Mouse (Mus musculus): ENCODE results near the gene Prkn. TPM values are rescaled to one million over a fixed set of nuclear protein-coding genes. Genes with fewer than 3 reads are reported as not detected.

The Prkn gene
- polyA plus RNA-seq, 1 experiment from 2014 or later, result 3.0 TPM

DNA sequence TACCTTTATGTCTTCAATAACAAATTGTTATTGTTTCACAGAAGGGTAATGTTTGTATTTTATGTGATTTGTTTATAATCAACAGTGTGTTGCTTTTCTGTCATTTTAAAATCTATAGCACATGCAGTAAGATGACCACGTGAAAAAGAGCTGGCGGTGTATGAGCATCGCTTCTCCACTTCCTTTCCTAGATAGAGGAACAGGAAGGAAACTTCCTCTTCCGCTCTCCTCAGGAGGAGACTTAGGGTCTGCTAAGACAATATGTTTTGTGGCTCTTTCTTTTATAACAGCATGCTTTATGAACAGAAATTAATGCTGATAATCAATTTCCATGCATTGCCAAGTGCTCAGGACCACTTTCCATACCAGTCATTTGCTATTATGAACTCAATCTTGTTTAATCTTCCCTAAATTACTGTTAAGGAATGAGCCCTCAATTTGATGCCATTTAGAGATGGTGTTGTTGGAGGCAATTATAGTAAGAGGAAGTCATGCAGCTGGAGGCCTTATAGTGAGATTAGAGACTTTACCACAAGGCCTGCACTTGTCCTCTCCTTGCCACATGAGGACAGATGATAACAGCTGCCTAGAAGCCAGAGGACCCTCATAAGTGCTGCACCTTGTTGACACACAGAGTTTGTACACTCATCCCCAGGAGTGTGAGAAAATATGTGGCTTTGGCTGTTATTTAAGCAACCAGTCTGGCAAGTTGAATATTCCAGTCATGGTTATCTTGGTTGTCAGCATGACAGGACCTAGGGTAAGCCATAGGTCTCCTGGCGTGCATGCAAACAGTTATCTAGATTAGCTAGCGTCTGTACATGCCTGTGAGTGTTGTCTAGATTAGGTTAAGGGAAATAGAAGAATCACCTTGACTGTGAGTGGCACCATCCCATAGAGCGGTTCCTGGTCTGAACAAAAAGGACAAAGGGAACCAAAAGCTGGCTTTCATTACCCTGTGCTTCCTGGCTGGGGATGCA lies 34.3 kb downstream of the Prkn start:
- 81% methylated on average over 7 of the region's 7 CpGs for WGBS
- ATAC-seq (ENCODE audit: insufficient number of reproducible peaks, insufficient read depth, low FRiP score, low read depth), result no peak
- no peak overlapping the region for H3K4me3 ChIP-seq (ENCODE audit: low read depth, low read length)
- no peaks in the 10 kb centered on the region for H3K9me3 ChIP-seq (ENCODE audit: control insufficient read depth, low read depth, low read length)
- no peak overlapping the region for H3K27ac ChIP-seq (ENCODE audit: low read length)
- no peak overlapping the region for H3K4me2 ChIP-seq (replicated peaks; ENCODE audit: low read depth, low read length)
- H3K9ac ChIP-seq (replicated peaks; ENCODE audit: low read depth, low read length), result no peak overlapping the region
- no peaks in the 10 kb centered on the region for H3K4me1 ChIP-seq (ENCODE audit: control insufficient read depth, insufficient read depth, low read length)
- no peaks in the 10 kb centered on the region for H3K36me3 ChIP-seq (ENCODE audit: control insufficient read depth, insufficient read depth, low read length)
- H3K27me3 ChIP-seq (ENCODE audit: control insufficient read depth, insufficient read depth, low read length), result no peaks in the 10 kb centered on the region

DNA sequence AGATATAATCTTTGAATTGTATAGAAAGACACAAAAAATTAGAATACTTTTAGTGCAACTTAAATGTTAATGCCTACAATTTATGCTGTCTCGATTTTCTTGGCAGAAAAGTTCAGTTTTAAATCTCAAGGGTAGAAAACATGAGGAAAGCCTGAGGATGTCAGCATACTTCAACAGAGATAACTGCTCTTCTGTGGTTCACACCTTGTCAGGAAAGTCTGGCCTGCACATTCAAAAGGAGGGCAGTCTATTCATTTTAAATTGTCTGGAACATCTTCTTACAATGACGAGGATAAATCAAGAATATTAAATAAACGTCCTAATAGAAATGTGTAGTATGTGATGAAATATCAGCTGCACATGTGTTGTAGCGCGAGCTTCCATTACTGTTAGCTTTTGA lies 38.8 kb downstream of the Prkn start:
- no peaks in the 10 kb centered on the region for H3K9me3 ChIP-seq (ENCODE audit: control insufficient read depth, low read depth, low read length)
- no peak for ATAC-seq (ENCODE audit: insufficient number of reproducible peaks, insufficient read depth, low FRiP score, low read depth)
- 73% methylated on average over 5 of the region's 5 CpGs for WGBS

DNA sequence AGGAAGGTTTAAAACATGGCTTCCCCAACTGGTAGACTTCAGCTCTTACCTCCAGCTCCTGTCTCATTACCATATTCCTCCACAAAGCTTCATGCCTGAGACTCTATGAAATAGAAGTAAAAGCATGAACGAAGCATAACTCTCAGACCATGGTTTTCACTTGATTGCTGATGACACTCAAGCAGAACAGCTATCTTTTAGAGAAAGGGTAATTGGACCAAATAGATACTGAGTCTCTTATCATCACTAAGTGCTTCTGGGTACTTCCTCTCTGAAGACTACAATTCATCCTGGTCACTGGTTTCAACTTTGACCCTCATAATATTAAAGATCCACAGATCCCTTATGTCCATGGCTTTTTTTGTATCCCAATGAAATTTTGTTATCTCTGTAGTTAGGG lies 42.1 kb downstream of the Prkn start:
- no peak overlapping the region for H3K9ac ChIP-seq (replicated peaks; ENCODE audit: low read depth, low read length)
- no peak overlapping the region for H3K4me3 ChIP-seq (ENCODE audit: low read depth, low read length)
- no peak overlapping the region for H3K4me2 ChIP-seq (replicated peaks; ENCODE audit: low read depth, low read length)
- no peaks in the 10 kb centered on the region for H3K9me3 ChIP-seq (ENCODE audit: control insufficient read depth, low read depth, low read length)
- ATAC-seq (ENCODE audit: insufficient number of reproducible peaks, insufficient read depth, low FRiP score, low read depth), result no peak
- no peak overlapping the region for H3K27ac ChIP-seq (ENCODE audit: low read length)
- H3K27me3 ChIP-seq (ENCODE audit: control insufficient read depth, insufficient read depth, low read length), result no peaks in the 10 kb centered on the region
- WGBS, result 93% methylated on average over 1 of the region's 1 CpGs
- H3K36me3 ChIP-seq (ENCODE audit: control insufficient read depth, insufficient read depth, low read length), result no peaks in the 10 kb centered on the region
- no peaks in the 10 kb centered on the region for H3K4me1 ChIP-seq (ENCODE audit: control insufficient read depth, insufficient read depth, low read length)

More for the DNA sequence above, 38.8 kb downstream of the Prkn start:
- Histone ChIP-seq H3K27me3 (ENCODE audit: control insufficient read depth, insufficient read depth, low read length) (no peaks in the 10 kb centered on the region), H3K4me1 (ENCODE audit: control insufficient read depth, insufficient read depth, low read length) (no peaks in the 10 kb centered on the region), H3K27ac (ENCODE audit: low read length) (no peak overlapping the region), H3K4me2 (replicated peaks; ENCODE audit: low read depth, low read length) (no peak overlapping the region), H3K4me3 (ENCODE audit: low read depth, low read length) (no peak overlapping the region), H3K9ac (replicated peaks; ENCODE audit: low read depth, low read length) (no peak overlapping the region), H3K36me3 (ENCODE audit: control insufficient read depth, insufficient read depth, low read length) (no peaks in the 10 kb centered on the region)

DNA sequence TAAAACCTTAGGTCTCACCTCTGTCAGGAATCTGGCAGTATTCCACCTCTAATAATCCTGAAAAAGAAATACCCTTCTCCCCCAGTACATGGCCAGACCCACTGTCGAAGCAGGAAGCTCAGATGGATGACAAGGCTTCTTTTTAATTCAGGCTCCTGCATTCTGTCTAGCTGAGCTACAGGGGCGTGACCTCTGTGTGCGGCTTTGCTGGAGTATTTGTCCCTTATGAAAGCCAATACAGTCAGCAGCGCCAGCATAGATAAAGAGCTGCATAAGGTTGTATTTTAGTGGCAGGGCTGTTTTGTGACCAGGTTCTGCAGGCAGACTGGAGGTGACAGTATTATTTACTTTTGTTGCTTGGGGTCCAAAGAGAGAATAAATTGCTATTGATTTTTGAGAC lies 47.7 kb downstream of the Prkn start:
- Histone ChIP-seq H3K36me3 (ENCODE audit: control insufficient read depth, insufficient read depth, low read length) (no peaks in the 10 kb centered on the region), H3K9me3 (ENCODE audit: control insufficient read depth, low read depth, low read length) (no peaks in the 10 kb centered on the region), H3K4me2 (replicated peaks; ENCODE audit: low read depth, low read length) (no peak overlapping the region), H3K27ac (ENCODE audit: low read length) (no peak overlapping the region), H3K4me3 (ENCODE audit: low read depth, low read length) (no peak overlapping the region), H3K9ac (replicated peaks; ENCODE audit: low read depth, low read length) (no peak overlapping the region), H3K4me1 (ENCODE audit: control insufficient read depth, insufficient read depth, low read length) (no peaks in the 10 kb centered on the region), H3K27me3 (ENCODE audit: control insufficient read depth, insufficient read depth, low read length) (no peaks in the 10 kb centered on the region)
- 28% methylated on average over 4 of the region's 4 CpGs for WGBS
- ATAC-seq (ENCODE audit: insufficient number of reproducible peaks, insufficient read depth, low FRiP score, low read depth), result no peak

DNA sequence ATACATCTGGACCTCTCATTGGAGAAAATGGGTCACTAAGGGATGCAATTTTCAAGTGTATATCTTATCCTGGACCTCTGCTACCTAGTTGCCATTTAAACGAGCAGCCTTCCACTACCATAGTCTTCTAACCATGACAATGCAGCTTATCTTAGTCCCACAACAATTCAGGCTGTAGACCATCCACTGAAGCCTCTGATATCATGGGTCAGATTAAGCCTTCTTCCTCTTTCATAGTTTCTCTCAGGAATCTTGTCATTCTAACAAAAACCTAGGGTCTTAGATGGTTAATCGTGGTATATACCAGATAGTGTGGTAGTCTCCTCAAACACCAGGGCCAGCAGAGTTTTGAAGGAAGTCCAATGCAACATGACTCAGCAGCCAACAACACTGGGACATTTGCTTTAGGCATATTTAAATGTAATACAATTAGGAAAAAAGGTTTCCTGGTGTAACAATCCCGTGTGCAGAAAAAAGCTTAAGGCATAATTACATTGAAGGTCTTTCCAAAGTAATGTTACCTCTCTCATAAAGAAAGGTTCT lies 61.6 kb downstream of the Prkn start:
- Histone ChIP-seq H3K4me1 (ENCODE audit: control insufficient read depth, insufficient read depth, low read length) (no peaks in the 10 kb centered on the region), H3K4me2 (replicated peaks; ENCODE audit: low read depth, low read length) (no peak overlapping the region)
- 80% methylated on average over 3 of the region's 3 CpGs for WGBS

DNA sequence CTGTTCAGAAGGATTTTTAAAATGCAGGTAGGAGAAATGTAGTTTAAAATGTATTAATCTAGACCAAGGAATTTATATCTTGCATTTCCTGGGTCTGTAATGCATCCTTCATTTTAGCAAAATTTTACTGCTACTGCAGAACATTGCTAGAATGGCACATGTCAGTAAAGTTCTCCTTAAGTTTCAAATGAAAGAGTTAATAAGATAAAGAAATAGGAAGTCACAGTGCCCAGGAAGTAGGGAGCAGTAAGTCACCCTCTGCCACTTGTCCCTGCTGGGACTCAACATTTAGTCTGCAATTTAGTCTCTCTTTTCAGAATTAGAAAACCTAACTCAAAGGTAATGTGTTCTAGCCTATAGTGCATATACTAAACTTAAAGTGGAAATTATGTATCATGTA lies 96.5 kb downstream of the Prkn start:
- no peak for ATAC-seq (ENCODE audit: insufficient number of reproducible peaks, insufficient read depth, low FRiP score, low read depth)
- no peaks in the 10 kb centered on the region for H3K9me3 ChIP-seq (ENCODE audit: control insufficient read depth, low read depth, low read length)

More for the DNA sequence above, 61.6 kb downstream of the Prkn start:
- no peak for ATAC-seq (ENCODE audit: insufficient number of reproducible peaks, insufficient read depth, low FRiP score, low read depth)
- Histone ChIP-seq H3K4me3 (ENCODE audit: low read depth, low read length) (no peak overlapping the region), H3K27me3 (ENCODE audit: control insufficient read depth, insufficient read depth, low read length) (no peaks in the 10 kb centered on the region), H3K36me3 (ENCODE audit: control insufficient read depth, insufficient read depth, low read length) (no peaks in the 10 kb centered on the region), H3K9me3 (ENCODE audit: control insufficient read depth, low read depth, low read length) (no peaks in the 10 kb centered on the region), H3K27ac (ENCODE audit: low read length) (no peak overlapping the region), H3K9ac (replicated peaks; ENCODE audit: low read depth, low read length) (no peak overlapping the region)

DNA sequence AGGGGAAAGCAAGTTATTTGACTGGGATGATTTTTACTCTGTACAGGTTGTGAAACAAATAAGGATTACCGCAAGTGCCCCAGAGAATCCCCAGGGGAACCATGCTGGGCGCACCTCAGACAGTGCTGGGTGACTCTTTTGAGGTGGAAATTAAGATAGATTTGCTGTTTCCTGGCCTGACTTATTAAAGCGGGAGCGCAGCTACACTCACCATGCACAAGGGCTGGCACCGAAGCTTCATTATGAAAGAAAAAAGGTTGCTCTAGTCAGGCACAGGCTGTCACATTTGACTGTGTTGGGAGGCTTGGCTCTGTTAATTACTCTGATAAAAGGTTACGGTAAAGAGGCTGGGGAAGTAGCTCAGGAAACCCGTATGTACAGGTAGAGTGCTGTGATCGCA lies 97.7 kb downstream of the Prkn start:
- H3K4me2 ChIP-seq (replicated peaks; ENCODE audit: low read depth, low read length), result no peak overlapping the region
- H3K4me3 ChIP-seq (ENCODE audit: low read depth, low read length), result no peak overlapping the region
- no peaks in the 10 kb centered on the region for H3K27me3 ChIP-seq (ENCODE audit: control insufficient read depth, insufficient read depth, low read length)
- no peaks in the 10 kb centered on the region for H3K9me3 ChIP-seq (ENCODE audit: control insufficient read depth, low read depth, low read length)
- H3K27ac ChIP-seq (ENCODE audit: low read length), result no peak overlapping the region
- WGBS, result 61% methylated on average over 8 of the region's 8 CpGs
- H3K9ac ChIP-seq (replicated peaks; ENCODE audit: low read depth, low read length), result no peak overlapping the region
- H3K4me1 ChIP-seq (ENCODE audit: control insufficient read depth, insufficient read depth, low read length), result 0 out of 2 replicates have a peak, but pooled peaks cover 3% of the 10 kb centered on the region
- H3K36me3 ChIP-seq (ENCODE audit: control insufficient read depth, insufficient read depth, low read length), result no peaks in the 10 kb centered on the region
- ATAC-seq (ENCODE audit: insufficient number of reproducible peaks, insufficient read depth, low FRiP score, low read depth), result no peak

More for the DNA sequence above, 96.5 kb downstream of the Prkn start:
- Histone ChIP-seq H3K9ac (replicated peaks; ENCODE audit: low read depth, low read length) (no peak overlapping the region), H3K36me3 (ENCODE audit: control insufficient read depth, insufficient read depth, low read length) (no peaks in the 10 kb centered on the region), H3K27me3 (ENCODE audit: control insufficient read depth, insufficient read depth, low read length) (no peaks in the 10 kb centered on the region), H3K4me2 (replicated peaks; ENCODE audit: low read depth, low read length) (no peak overlapping the region), H3K4me3 (ENCODE audit: low read depth, low read length) (no peak overlapping the region), H3K4me1 (ENCODE audit: control insufficient read depth, insufficient read depth, low read length) (0 out of 2 replicates have a peak, but pooled peaks cover 3% of the 10 kb centered on the region), H3K27ac (ENCODE audit: low read length) (no peak overlapping the region)

DNA sequence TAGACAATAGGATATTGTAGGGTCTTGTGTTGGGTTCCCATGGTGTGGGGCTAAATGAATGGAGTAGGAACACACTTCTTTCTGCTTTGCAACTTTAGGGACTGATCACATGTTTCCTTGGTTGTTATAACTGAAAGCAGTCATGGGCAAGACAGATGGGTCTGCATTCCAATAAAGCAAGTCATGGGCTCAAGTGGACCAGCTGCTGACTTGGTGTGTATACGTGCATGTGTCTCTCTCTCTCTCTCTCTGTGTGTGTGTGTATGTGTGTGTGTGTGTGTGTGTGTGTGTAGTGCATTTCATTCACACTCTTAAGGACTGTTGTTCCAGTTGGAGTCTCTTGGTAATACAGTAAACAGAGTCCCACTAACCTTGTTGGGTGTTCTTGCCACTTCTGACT lies 98.6 kb downstream of the Prkn start:
- WGBS, result 48% methylated on average over 1 of the region's 1 CpGs
- H3K27ac ChIP-seq (ENCODE audit: low read length), result no peak overlapping the region
- ATAC-seq (ENCODE audit: insufficient number of reproducible peaks, insufficient read depth, low FRiP score, low read depth), result no peak

More for the DNA sequence above, 98.6 kb downstream of the Prkn start:
- no peak overlapping the region for H3K9ac ChIP-seq (replicated peaks; ENCODE audit: low read depth, low read length)
- 0 out of 2 replicates have a peak, but pooled peaks cover 3% of the 10 kb centered on the region for H3K4me1 ChIP-seq (ENCODE audit: control insufficient read depth, insufficient read depth, low read length)
- H3K4me3 ChIP-seq (ENCODE audit: low read depth, low read length), result no peak overlapping the region
- H3K36me3 ChIP-seq (ENCODE audit: control insufficient read depth, insufficient read depth, low read length), result no peaks in the 10 kb centered on the region
- no peaks in the 10 kb centered on the region for H3K9me3 ChIP-seq (ENCODE audit: control insufficient read depth, low read depth, low read length)
- no peak overlapping the region for H3K4me2 ChIP-seq (replicated peaks; ENCODE audit: low read depth, low read length)
- H3K27me3 ChIP-seq (ENCODE audit: control insufficient read depth, insufficient read depth, low read length), result no peaks in the 10 kb centered on the region

All from stomach, embryonic 14.5 days (tissue).